Mouse (Mus musculus) T-cell, adult 2 months (primary cell): ENCODE measurements around the gene Acacb.

Source experiments
- DNase-seq: peaks from one replicate; pipeline ENCODE4 v3.0.0; 2022; ENCODE audit warnings: low spot score

The Acacb gene

DNA sequence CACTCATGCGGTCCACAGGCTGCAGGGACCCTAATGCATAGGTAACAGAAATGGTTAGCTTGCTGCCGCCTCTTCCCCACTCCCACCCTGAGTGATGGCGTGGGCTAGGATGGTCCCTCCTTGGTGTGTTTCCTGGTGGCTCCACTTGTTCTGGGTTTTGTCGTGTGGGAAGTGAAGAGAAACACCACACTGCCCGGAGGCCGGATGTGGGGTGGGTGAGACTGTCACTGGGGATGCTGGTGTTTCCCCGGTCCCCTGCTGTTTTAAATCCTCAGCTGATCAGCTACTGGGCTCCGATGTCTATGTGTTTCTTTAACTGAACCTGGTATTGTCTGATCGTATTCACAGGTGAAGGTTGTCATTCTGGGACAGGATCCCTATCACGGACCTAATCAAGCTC is 10.8 kb upstream of the Acacb start:
- DNase-seq: peak; percentile 33

DNA sequence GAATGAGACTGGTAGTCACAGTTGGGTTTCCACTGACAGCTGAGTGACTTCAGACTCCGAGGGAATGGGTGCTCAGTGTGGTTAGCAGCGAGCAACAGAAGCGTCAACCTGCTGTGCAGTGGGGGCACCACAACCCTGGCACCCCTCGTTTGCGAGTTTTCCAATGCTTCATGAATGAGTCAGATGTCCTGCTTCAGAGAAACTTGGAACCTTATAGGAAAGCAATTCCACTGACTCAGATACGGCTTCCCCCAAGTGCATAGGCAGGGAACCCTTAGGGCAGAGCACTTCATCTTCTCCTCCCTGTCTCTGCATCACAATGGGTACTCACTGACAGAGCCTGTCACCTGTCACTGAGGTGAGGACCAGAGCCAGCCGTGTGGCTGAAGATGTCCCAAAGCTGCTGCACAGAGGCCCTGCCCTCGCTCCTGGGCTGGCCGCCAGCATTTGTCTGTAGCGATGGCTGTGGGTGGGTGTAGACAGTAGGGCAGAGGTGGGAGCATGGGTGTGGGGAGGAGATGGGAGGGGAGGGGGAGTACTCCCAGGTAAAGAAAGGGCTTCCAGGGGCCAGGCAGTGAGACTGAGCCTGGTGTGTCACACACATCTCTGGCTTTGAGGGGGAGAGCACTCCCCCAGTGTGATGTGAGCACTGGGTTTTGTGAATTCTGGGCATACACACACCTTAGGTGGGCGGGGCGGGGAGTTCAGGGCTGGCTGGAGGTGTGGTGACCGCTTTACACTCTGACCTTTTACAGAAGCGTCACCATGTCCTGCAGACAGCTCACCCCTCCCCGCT is 8.7 kb upstream of the Acacb start:
- DNase-seq: no peak

DNA sequence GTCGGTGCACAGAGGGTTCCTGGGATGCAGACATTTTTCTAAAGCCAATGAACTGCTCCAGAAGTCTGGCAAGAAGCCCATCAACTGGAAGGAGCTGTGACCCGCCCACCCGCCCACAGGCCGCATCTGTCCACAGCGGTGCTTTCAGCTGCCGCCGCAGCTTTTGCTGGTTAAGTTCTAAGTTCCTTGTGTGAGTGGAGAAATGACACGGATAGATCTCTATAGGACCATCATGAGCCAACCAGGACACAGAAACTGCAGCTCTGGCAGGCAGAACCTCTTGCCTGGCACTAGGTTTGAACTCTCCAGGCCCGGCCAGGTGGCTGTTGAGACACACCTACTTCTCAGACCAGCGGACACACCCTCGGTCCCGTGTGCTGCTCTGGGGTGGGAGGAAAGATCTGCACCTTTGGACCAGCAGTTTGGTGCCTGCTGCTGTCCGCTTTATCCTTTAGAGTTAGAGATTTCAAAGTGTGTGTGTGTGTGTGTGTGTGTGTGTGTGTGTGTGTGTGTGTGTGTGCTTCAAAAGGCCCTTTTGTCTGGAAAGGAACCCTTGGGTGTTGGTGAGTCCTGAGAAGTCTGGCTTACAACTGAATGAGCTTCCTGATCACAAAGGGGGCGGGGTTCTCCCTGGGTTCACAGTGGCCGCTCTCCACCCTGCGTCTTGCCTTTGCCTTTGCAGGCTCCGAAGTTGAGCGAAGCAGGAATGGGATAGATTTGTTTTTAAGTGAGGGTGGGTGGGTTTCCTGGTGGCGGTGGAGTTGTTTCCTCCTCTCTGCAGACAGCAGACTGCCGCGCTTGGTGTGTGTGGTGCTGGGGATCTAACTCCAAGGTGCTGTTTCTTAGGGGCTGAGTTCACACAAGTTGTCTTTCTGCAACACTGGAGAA is 7.8 kb upstream of the Acacb start:
- no peak for DNase-seq

DNA sequence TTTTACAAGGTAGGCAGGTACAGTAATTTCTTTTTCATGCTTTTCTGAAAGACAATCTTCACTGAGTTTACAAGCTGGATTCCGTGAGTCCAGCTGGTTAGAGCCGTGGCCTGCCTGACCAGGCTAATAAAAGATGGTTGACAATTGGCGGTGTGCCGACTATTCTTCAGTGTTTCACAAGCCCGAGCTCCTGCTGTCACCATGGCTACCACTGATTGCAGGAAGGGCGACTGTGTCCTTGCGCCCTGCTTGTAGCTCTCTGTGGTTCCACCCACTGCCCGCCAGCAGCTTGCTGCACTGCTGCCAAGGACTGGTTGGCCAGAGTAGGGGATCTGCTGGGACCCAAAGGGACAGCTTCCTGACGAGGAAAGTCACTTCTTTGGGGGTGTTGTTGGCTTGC is 7.2 kb upstream of the Acacb start:
- DNase-seq: no peak

DNA sequence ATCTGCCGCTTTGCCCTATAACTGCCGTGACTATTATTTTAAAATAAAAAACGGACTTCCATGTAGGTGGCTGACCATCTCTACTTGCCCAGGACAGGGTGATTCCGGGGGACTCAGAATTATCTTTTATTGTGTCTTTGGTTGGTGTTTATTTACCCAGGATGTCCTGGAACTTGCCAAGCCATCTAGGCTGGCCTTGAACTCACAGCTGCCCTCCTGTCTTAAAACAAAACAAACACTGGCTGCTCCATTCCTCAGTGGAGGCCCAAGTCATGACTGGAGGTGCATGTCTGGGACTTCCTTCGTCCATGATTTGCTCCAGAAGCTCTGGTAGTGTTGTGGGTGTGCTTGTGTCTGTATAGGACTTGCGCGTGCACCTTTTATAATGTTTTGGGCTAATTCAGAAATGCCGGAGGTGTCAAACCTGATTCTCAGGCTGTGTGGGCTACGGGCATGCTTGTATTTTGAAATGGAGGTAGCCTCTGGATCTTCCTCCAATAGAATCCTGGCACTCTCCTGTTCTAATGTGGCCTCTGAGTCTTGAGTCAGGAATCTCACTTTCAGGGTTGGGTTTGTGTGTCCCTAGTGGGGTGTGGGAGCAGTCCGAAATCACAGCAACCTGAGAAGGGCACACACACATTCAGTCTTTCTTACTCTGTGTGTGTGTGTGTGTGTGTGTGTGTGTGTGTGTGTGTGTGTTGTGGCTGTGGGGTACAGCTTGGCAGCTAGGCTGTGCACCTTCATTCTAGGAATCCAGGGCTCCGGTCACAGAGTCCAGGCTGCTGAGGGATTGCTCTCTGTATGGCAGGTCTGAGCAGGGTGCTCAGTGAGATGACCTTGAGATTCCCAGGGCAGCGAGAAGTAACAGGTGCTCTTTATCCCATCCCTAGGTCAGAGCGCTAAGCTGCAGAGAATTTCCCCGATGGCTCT is 973 bp downstream of the Acacb start:
- DNase-seq: no peak

DNA sequence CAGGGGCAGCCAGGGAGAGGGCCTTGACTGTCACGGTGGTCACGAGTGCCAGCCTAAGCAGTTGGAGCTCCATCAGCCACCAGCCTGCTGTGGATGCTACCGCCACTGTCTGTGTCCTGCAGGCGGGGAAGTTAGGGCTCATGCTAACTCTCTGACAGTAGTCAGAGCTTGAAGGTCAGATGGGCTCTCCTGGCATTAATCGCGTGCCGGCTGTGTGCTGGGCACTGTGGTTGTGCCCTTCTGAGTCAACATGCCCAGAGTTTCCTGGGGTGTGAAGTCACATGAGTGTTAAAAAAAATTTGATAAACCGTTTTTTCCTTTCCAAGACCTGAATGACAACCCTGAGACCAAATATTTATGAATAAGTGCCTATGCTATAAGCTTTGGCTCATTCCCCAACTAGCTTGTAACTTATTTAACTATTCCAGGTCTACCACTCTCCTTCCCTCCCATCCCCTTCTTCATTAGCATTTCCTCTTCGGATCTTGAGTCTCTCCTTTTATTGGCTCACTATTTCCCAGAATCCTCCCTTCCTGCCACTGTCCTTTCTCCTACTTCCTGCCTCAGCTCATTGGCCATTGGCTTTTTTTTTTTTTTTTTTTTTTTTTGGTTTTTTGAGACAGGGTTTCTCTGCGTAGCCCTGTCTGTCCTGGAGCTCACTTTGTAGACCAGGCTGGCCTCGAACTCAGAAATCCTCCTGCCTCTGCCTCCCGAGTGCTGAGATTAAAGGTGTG is 6.2 kb downstream of the Acacb start:
- DNase-seq: no peak

DNA sequence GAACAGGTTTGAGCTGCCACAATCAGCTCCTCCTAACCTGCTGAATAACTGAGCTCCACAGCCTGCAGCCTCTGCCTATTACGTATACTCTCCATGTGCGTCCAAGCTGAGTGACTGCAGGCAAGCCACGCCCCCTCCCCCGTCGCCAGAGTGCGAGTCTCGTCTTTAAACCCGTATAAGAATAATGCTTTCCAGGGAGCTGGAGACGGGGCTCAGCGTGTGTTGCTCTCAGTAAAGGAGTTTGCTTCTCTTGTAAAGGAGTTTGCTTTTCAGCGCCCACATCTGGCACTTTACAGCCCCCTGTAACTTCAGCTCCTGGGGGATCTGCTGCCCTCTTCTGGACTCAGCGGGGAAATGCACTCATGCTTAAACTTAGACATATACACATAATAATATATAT is 7.2 kb downstream of the Acacb start:
- DNase-seq: no peak

DNA sequence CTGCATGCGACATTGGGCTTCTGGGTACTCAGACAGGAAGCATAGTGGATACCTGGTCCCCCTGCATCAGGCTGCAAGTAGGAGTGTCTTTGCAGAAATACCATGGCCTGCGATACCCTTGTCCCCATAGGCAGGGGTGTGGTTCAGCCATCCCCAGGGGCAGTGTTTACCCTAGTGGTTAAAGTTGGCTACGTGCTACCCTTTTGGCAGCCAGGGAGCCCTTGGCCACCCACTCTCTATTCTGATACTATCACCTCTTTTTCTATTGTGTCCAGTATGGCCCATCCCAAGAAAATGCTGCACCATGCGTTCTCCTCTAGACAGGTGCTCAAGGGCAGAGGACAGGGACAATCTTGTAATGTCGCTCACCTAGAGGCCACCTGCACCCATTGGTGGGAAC is 8.4 kb downstream of the Acacb start:
- DNase-seq: no peak

DNA sequence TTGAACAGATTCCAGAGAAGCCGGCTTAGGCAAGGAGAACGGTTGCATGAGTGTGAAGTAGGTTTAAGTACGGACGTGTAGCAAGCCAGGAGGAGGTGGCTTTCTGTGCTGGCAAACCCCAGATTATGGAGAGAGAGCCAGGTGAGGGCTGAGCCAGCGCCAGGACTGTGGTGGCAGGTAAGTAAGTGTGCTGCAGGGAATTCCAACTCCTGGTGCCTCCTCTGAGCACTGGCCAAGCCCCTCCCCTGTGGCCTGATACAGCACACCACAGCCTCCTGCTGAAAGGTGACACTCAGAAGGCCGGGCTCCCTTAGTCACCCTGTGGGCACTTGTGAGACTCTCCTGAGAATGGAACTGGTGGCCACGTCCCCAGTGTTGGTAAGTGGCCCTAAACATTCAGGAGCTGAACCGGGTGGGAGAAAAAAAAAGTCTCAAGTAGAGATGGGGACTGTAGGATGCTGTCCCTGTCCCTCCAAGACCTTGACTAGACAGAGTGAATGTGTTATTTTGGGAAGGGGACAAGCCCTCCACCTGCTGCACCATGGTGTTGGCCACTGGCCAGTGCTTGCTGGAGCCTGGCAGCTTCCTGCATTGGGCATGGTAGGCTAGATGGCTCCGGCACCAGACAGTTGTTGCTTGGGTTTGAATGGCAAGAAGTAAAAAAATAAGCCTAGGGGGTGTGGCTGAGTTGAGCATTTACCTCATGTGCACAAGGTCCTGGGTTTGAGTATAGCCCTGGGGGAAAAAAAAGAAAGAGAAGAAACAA is 9.0 kb downstream of the Acacb start:
- DNase-seq: no peak

DNA sequence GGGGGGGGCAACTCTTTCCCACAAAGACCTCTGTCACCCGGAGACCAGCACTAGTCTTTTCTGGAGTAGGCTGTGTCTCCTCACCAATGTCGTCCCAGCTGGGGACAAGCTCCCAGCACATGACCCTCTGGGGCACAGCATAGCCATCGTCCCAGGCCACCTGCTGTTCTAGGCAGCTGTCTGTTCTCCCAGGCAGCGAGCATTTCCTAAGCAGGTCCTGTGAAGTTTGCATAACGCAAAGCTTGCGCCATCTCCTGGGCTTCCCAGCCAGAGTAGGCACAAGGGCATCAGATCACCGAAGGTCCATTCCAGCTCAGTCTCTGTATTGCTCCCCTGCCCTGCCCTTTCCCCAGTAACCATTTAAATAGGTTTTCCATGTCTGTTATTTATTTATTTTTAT is 10.9 kb downstream of the Acacb start:
- DNase-seq: no peak

DNA sequence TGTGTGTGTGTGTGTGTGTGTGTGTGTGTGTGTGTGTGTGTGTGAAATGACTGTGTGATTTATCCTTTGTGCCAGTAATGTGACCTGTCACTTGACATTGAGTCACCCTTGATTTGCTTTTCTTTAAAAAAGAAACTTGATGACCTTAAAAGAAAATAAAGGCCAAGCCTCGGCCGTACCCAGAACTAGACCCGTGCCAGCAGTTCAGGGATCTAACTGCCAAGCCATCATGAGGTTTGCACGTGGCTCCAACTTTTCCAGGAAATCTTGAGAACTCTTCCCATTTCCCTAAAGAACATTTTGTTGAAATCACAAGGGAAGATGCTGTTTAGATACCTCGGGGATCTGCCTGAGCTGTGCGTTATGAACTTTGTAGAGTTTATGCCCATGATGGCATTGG is 15.1 kb downstream of the Acacb start:
- DNase-seq: no peak

DNA sequence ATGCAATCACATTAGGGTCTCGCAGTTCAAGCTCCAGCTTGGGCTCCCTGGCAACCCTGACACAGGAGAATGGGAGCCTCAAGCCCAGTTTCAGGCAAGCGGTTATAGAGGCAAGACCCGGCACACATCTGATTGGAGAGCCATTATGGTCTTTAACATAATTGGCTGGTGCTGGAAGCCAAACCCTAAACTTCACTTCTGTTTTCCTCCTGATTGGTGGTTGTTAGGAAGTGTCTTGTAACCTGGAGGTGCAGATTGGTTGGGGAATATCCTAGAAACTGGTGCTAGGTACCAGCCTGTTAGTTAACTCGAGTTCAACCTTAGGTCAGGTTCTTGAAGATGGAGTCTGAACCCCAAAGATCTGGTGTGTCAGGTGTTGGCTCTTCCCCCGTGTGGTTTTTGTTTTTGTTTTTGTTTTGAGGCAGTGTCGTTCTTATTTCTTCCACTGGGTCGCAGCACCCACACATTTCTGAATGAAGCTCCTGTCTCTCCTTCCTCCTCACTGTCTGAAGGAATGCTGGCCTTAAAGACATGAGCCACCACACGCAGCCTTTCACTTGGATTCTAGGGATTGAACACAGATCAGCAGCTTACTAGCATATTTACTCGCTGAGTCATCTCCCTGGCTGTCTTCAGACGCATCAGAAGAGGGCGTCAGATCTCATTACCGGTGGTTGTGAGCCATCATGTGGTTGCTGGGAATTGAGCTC is 15.9 kb downstream of the Acacb start:
- DNase-seq: no peak

DNA sequence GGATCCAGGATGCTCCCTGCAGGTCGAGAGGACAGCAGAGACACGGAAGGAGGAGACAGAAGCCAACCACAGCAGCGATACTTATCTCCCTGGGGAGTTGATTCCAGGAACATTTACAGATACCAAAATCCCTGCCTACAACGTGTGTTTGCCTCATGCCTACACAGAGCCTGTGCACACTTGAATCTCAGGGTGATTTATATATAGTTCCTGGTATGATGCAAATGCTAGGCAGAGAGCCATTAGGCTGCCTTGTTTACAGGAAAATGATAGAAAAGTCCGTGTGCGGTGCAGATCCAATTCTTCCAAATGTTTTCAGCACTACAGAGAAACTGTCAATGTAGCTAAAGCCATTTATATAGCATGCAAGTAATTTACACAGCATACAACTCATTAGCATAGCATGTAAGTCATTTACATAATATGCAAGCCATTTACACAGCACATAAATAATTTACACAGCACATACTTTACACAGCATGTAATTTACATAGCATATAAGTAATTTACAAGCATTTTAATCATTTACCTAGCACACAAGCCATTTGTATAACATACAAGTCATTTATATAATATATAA is 16.9 kb downstream of the Acacb start:
- DNase-seq: no peak

DNA sequence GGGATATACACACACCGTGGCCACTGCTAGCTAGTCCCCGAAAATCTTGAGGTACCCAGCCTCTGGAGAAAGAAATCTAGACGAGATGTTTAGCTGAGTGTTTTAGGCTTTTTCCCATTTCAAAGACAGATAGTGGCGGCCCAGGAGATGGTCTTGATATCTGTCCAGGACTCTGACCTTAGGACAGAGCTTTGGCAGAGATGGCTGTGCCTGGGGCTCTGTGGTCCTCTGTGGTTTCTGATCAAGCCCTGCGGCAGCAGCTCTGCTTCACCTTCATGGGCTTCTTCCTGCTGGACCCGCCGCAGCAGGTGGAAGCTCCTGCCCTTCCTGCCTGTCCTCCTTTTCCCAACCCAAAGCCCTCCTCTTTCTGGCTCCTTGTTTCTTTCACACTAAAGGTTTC is 24.0 kb downstream of the Acacb start:
- DNase-seq: no peak

DNA sequence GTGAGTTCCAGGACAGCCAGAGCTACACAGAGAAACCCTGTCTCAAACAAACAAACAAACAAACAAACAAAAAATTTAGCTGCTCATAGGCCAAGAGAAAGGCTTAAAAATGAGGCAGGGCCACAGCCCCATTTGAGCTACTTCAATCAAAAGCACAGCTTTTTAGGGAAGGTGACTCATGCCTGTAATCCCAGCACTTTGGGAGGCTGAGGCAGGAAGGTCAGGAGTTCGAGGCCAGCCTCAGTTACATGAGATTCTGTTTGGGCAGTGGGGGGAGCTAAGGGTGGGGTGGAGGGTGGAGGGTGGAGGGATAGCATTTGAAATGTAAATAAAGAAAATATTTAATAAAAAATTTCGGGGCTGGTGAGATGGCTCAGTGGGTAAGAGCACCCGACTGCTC is 26.6 kb downstream of the Acacb start:
- no peak for DNase-seq

DNA sequence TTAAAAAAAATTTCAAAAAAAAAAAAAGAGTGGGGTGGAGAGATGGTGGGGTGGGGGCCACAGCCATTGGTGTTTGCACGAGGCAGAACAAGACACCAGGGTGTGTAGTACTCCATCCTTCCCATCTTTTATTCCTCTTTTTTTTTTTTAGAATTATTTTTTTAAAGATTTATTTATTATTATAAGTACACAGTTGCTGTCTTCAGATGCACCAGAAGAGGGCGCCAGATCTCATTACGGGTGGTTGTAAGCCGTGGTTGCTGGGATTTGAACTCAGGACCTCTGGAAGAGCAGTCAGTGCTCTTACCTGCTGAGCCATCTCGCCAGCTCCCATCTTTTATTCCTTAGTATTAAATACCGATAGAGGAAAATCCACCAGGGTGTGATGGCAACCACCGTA is 27.1 kb downstream of the Acacb start:
- no peak for DNase-seq

DNA sequence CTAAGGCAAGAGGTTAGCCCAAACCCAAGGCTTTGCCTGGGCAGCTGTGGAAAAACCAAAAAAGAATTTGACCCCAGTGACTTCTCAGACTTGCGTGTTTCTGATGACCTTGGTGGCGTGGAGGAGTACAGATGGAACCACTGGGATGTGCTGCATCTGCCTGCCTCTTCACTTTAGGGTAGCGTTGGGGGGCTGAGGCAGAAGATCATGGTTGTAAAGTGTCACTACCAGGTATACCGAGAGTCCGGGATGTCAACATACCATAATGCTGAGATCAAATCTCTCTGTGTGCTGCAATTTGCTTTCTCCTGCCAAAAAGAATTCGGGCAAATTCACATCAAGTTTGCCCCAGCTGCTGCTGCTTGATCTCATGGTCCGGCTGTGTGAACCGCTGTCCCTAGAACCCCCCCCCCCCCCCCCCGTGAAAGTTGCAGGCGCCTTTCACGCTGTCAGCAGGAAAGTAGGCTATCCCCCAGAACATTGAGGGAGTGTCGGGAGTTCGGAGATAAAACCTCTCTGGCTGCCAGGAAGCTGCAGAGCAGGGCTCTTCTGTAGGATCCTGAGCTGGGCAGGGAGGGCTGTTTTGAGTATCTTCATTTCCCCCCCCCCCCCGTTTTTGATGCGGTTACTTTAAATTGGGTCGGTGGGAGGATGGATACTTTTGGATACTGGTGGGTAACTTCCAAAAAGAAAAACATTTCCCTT is 27.7 kb downstream of the Acacb start:
- DNase-seq: no peak

DNA sequence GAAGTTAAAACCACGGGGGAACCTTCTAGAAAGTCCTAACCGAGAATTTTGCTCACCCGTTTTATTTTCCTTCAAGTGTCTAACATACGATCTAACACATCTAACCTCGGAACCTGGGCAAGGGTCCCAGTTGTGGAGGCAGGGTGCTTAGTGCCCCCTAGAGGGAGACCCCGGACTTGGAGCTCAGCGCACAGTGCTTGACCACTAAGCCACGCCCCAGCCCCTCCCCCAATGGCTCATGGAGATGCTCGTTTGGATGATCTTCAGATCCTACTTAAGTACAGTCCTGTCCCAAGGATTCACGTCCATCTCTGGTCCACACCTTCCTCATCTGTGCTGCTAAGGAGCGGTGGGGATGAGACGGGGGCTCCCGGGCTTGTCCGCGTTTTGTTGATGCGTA is 28.3 kb downstream of the Acacb start:
- no peak for DNase-seq

DNA sequence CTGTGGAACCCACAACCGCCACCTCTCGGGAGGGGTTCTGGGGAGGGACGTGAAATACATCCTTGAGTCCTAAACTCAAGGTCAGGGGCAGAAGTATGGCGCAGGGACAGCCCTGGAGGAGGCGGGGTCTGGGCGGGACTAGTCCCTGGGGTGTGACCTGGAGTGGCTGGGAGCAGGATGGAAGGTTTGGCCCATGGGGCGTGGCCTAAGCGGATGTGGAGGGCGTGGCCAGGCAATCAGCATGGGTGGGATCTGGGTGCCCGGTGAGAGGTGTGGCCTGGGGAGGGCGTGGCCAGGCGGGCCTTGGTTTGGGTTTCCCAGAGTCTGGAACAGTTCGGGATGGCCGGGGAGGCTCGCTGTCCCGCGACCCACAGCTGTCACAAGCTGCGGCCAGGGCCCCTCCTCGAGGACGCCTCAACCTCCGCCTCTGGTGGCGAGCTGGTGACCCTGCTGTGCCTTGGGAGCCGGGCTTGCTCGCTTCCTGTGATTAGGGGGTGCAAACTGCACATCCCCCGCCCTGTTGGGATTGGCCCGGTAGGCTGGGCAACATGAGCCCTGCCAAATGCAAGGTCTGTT is 29.3 kb downstream of the Acacb start:
- peak; percentile 40 for DNase-seq
